Mouse (Mus musculus): ENCODE data around the gene Jtb. TPM values are rescaled to one million over a fixed set of nuclear protein-coding genes. Genes with fewer than 3 reads are reported as not detected.

Gene Jtb
- total and polyA plus RNA-seq, 3 experiments, result 103 to 107 TPM; not detected in 1

- peaks cover 7 to 16% of the 10 kb centered on the region in 2 experiments; a peak in 3 of 4 replicates for H3K4me1 ChIP-seq (ENCODE audit: control insufficient read depth in 1 of 2, insufficient read depth in 2 of 2, low read length in 2 of 2)
- no peaks in the 10 kb centered on the region for H3K27me3 ChIP-seq (ENCODE audit: control insufficient read depth in 1 of 2, insufficient read depth in 2 of 2, low read length in 2 of 2)
- H3K9ac ChIP-seq (ENCODE audit: control insufficient read depth, low read depth, low read length, poor library complexity, severe bottlenecking), result peak overlapping the region; percentile 98
- H3K9me3 ChIP-seq (replicated peaks; ENCODE audit: insufficient read depth, low read length), result no peaks in the 10 kb centered on the region
- H3K27ac ChIP-seq (ENCODE audit: control insufficient read depth, low read depth, low read length), result peak overlapping the region; percentile 25
- H3K36me3 ChIP-seq (ENCODE audit: control insufficient read depth in 1 of 2, insufficient read depth in 2 of 2, low read length in 2 of 2), result peaks cover 18 to 29% of the 10 kb centered on the region in 2 experiments
- peaks cover 20% of the 10 kb centered on the region for H3K79me2 ChIP-seq (ENCODE audit: control insufficient read depth, insufficient read depth, low read length, poor library complexity)
- H3K4me3 ChIP-seq (ENCODE audit: control insufficient read depth in 1 of 2, insufficient read depth in 1 of 2, low read depth in 2 of 2, low read length in 2 of 2), result peak overlapping the region; percentile 37 to 59
- peak; percentile 61 for DNase-seq (ENCODE audit: low read depth, low spot score)
- TF ChIP-seq CHD2 (IDR thresholded peaks at IDR 0.05; ENCODE audit: low read length) (no peak), SIN3A (IDR thresholded peaks at IDR 0.05; ENCODE audit: low read length) (no peak; the same call in 1 of the 2 replicates), ETS1 (IDR thresholded peaks at IDR 0.05; ENCODE audit: low read depth, low read length) (no peak), GATA1 (IDR thresholded peaks at IDR 0.05; ENCODE audit: low read depth, low read length) (no peak), UBTF (IDR thresholded peaks at IDR 0.05; ENCODE audit: borderline replicate concordance, insufficient read depth, low read depth, low read length) (no peak), NRF1 (IDR thresholded peaks at IDR 0.05; ENCODE audit: insufficient read depth, low read depth, low read length, poor library complexity, severe bottlenecking) (no peak), KAT2A (conservative IDR thresholded peaks at IDR 0.05; ENCODE audit: low read depth, low read length) (no peak), GABPA (IDR thresholded peaks at IDR 0.05; ENCODE audit: low read depth, low read length) (no peak), HCFC1 (IDR thresholded peaks at IDR 0.05; ENCODE audit: low read depth, low read length) (0 out of 2 replicates have a peak, but pooled peaks have one; percentile 5), CHD1 (IDR thresholded peaks at IDR 0.05; ENCODE audit: low read depth, low read length) (no peak), TAL1 (IDR thresholded peaks at IDR 0.05; ENCODE audit: low read length) (no peak), EP300 (IDR thresholded peaks at IDR 0.05; ENCODE audit: low read depth in 1 of 2, low read length in 2 of 2) (no peak; a peak in 1 of 4 replicates), USF1 (IDR thresholded peaks at IDR 0.05; ENCODE audit: low read depth, low read length) (peak; percentile 67; the same call in 1 of the 2 replicates), ELF1 (IDR thresholded peaks at IDR 0.05; ENCODE audit: low read depth, low read length) (no peak), BHLHE40 (IDR thresholded peaks at IDR 0.05; ENCODE audit: borderline replicate concordance, low read depth, low read length) (peak; percentile 59; the same call in 1 of the 2 replicates), RCOR1 (IDR thresholded peaks at IDR 0.05; ENCODE audit: low read depth, low read length) (no peak), ZMIZ1 (IDR thresholded peaks at IDR 0.05; ENCODE audit: low read depth, low read length) (0 out of 2 replicates have a peak, but pooled peaks have one; percentile 8), SMC3 (IDR thresholded peaks at IDR 0.05; ENCODE audit: low read depth, low read length) (no peak), POLR2A (IDR thresholded peaks at IDR 0.05; ENCODE audit: control insufficient read depth in 1 of 2, insufficient read depth in 1 of 2, low read depth in 1 of 2, low read length in 2 of 2, poor library complexity in 1 of 2) (peak; percentile 30 to 67; a peak in 2 of 4 replicates), MAFK (IDR thresholded peaks at IDR 0.05; ENCODE audit: borderline replicate concordance, low read depth, low read length) (no peak), RAD21 (IDR thresholded peaks at IDR 0.05; ENCODE audit: low read depth, low read length) (no peak), MXI1 (IDR thresholded peaks at IDR 0.05; ENCODE audit: low read depth, low read length) (peak; percentile 34; the same call in 1 of the 2 replicates), MEF2A (IDR thresholded peaks at IDR 0.05; ENCODE audit: extremely low read depth, insufficient replicate concordance, low read depth, low read length, poor library complexity, severe bottlenecking) (no peak), ZNF384 (IDR thresholded peaks at IDR 0.05; ENCODE audit: low read depth, low read length) (no peak), E2F4 (IDR thresholded peaks at IDR 0.05; ENCODE audit: borderline replicate concordance, low read depth, low read length) (no peak), MAX (IDR thresholded peaks at IDR 0.05; ENCODE audit: low read length) (no peak), MYC (IDR thresholded peaks at IDR 0.05; ENCODE audit: low read depth, low read length) (peak; percentile 76; the same call in 1 of the 2 replicates), TCF12 (IDR thresholded peaks at IDR 0.05; ENCODE audit: low read depth, low read length) (no peak), TBP (IDR thresholded peaks at IDR 0.05; ENCODE audit: low read depth, low read length) (no peak), USF2 (IDR thresholded peaks at IDR 0.05; ENCODE audit: borderline replicate concordance in 1 of 2, insufficient read depth in 1 of 2, low read depth in 1 of 2, low read length in 2 of 2) (0 out of 4 replicates have a peak, but pooled peaks of 1 of the 2 experiments have one; percentile 21), ZC3H11A (IDR thresholded peaks at IDR 0.05; ENCODE audit: low read depth, low read length) (no peak), MYB (IDR thresholded peaks at IDR 0.05; ENCODE audit: low read depth, low read length) (no peak), CTCF (IDR thresholded peaks at IDR 0.05 in 2 of 3, conservative IDR thresholded peaks at IDR 0.05 in 1 of 3; ENCODE audit: control insufficient read depth in 1 of 3, insufficient read depth in 1 of 3, low read depth in 2 of 3, low read length in 3 of 3, poor library complexity in 1 of 3, severe bottlenecking in 1 of 3) (no peak), POLR2AphosphoS5 (IDR thresholded peaks at IDR 0.05; ENCODE audit: borderline replicate concordance, low read depth, low read length) (no peak)
These were observed 19.7 kb upstream of the Jtb start for GRCm38 (mm10) chr3:90211475-90212398.
